Mouse (Mus musculus) hindbrain, embryonic 13.5 days (tissue): ENCODE measurements around the gene 2010111I01Rik. TPM values are rescaled to one million over a fixed set of nuclear protein-coding genes. Genes with fewer than 3 reads are reported as not detected.

Source experiments
- ATAC-seq: fragments of 200-750 bp; cut with Nextera tagmentation; 2 replicates; pipeline ENCODE4 v1.8.0; 2017; ENCODE audit warnings: moderate TSS enrichment; ENCODE audit not compliant: low FRiP score
- H3K27ac ChIP-seq: fragments of 300-500 bp; sonication (generic); 2 replicates; pipeline ENCODE4 v1.5.1; 2015; ENCODE audit warnings: inconsistent platforms, mild to moderate bottlenecking, moderate library complexity
- H3K27me3 ChIP-seq: fragments of 300-500 bp; sonication (generic); 2 replicates; pipeline ENCODE4 v1.6.1; 2015; ENCODE audit warnings: mild to moderate bottlenecking, inconsistent platforms
- H3K36me3 ChIP-seq: fragments of 300-500 bp; sonication (generic); 2 replicates; pipeline ENCODE4 v1.6.1; 2015; ENCODE audit warnings: mild to moderate bottlenecking, inconsistent platforms
- H3K4me1 ChIP-seq: fragments of 300-500 bp; sonication (generic); replicated peaks from 2 replicates; pipeline ENCODE4 v1.6.1; 2015; ENCODE audit warnings: inconsistent platforms
- H3K4me2 ChIP-seq: fragments of 300-500 bp; sonication (generic); 2 replicates; pipeline ENCODE4 v1.6.1; 2015; ENCODE audit warnings: inconsistent platforms, mild to moderate bottlenecking, moderate library complexity
- H3K4me3 ChIP-seq: fragments of 300-500 bp; sonication (generic); 2 replicates; pipeline ENCODE4 v1.5.1; 2015; ENCODE audit warnings: mild to moderate bottlenecking, inconsistent platforms
- H3K9ac ChIP-seq: fragments of 300-500 bp; sonication (generic); 2 replicates; pipeline ENCODE4 v1.6.1; 2015; ENCODE audit warnings: mild to moderate bottlenecking, inconsistent platforms
- H3K9me3 ChIP-seq: fragments of 300-500 bp; sonication (generic); 2 replicates; pipeline ENCODE4 v1.6.1; 2016; ENCODE audit warnings: inconsistent platforms
- WGBS: fragments of 180-500 bp; shearing (Covaris S2); methylation state at CpG from one replicate; pipeline ENCODE4 v1.1.7; 2015; 5-methylcytosine and 5-hydroxymethylcytosine counted together
- microRNA counts: library from miRNA; unstranded; fragments of <30 nt; microRNA quantifications from one replicate; lab custom pipeline; 2016
- microRNA-seq: library from miRNA; unstranded; fragments of <30 nt; microRNA quantifications from one replicate; pipeline ENCODE4, GENCODE M21; 2016
- polyA plus RNA-seq: library from polyadenylated mRNA; unstranded; fragments of >200 nt; fragmentation: Nextera tagmentation; extraction: Ambion mirVana; gene quantifications from 2 replicates; pipeline ENCODE4 v1.2.1, GENCODE M21; 2015

2010111I01Rik gene
- polyA plus RNA-seq, 1 experiment from 2014 or later, result 36.5 TPM

GRCm38 (mm10) chr13:63360111-63360885, 395.6 kb downstream of the 2010111I01Rik start:
- H3K4me1 ChIP-seq, result no peaks in the 10 kb centered on the region
- no peak overlapping the region for H3K27ac ChIP-seq
- 89% methylated on average over 4 of the region's 4 CpGs for WGBS
- H3K36me3 ChIP-seq, result no peaks in the 10 kb centered on the region
- H3K9me3 ChIP-seq, result no peaks in the 10 kb centered on the region
- H3K9ac ChIP-seq, result no peak overlapping the region
- H3K4me2 ChIP-seq, result no peak overlapping the region
- H3K4me3 ChIP-seq, result no peak overlapping the region
- no peak for ATAC-seq
- H3K27me3 ChIP-seq, result no peaks in the 10 kb centered on the region

- H3K9me3 ChIP-seq, result no peaks in the 10 kb centered on the region
- H3K4me3 ChIP-seq, result no peak overlapping the region
- H3K4me1 ChIP-seq, result no peaks in the 10 kb centered on the region
- no peak overlapping the region for H3K9ac ChIP-seq
- no peak for ATAC-seq
- H3K4me2 ChIP-seq, result no peak overlapping the region
- no peaks in the 10 kb centered on the region for H3K27me3 ChIP-seq
- WGBS, result 87% methylated on average over 3 of the region's 3 CpGs
- H3K36me3 ChIP-seq, result no peaks in the 10 kb centered on the region
- no peak overlapping the region for H3K27ac ChIP-seq
Observed at GRCm38 (mm10) chr13:63361755-63362154, 397.1 kb downstream of the 2010111I01Rik start.

- H3K36me3 ChIP-seq, result no peaks in the 10 kb centered on the region
- no peak overlapping the region for H3K4me3 ChIP-seq
- H3K27me3 ChIP-seq, result no peaks in the 10 kb centered on the region
- ATAC-seq, result no peak
- 91% methylated on average over 7 of the region's 7 CpGs for WGBS
- no peak overlapping the region for H3K9ac ChIP-seq
- H3K4me2 ChIP-seq, result no peak overlapping the region
- no peaks in the 10 kb centered on the region for H3K9me3 ChIP-seq
- no peak overlapping the region for H3K27ac ChIP-seq
- no peaks in the 10 kb centered on the region for H3K4me1 ChIP-seq
Observed at GRCm38 (mm10) chr13:63373460-63374166, 408.9 kb downstream of the 2010111I01Rik start.

MicroRNA genes within 50 kb of the gene (microRNA counts, 519-probe panel; counts per million panel counts)
- microRNA mmu-miR-23b (lab: Ali Mortazavi, UCI) (3,735 counts per million, percentile 53 among the panel's probes with 10 or more counts), microRNA mmu-miR-24 (lab: Ali Mortazavi, UCI) (3,453 counts per million, percentile 44 among the panel's probes with 10 or more counts), microRNA mmu-miR-27b (lab: Ali Mortazavi, UCI) (2,675 counts per million, percentile 25 among the panel's probes with 10 or more counts)

Small RNAs within 50 kb of the gene (microRNA-seq; reads per million reads assigned to microRNA genes)
- gene Mir23b, result 6,238 reads per million, percentile 92 among the genes with 10 or more reads in this experiment
- not detected for gene Mir24-1
- gene Mir27b, result 567 reads per million, percentile 72 among the genes with 10 or more reads in this experiment
- gene Mir3074-1, result not detected

Other genes with a start within 250 kb of the 2010111I01Rik start
- gene Platr25, start 204.2 kb upstream of the 2010111I01Rik start, polyA plus RNA-seq, result 35.0 and 37.2 TPM in 2 replicates
- gene Gm5141, start 179.1 kb upstream of the 2010111I01Rik start, polyA plus RNA-seq, result 10.8 and 11.2 TPM in 2 replicates
- gene Fbp2, start 106.5 kb upstream of the 2010111I01Rik start, polyA plus RNA-seq, result 0.14 and 0.93 TPM in 2 replicates
- gene Fbp1, start 76.6 kb upstream of the 2010111I01Rik start, polyA plus RNA-seq, result 0.35 and 0.70 TPM in 2 replicates